Mouse (Mus musculus): ENCODE results near the gene Wrap53.

Gene Wrap53

GRCm38 (mm10) chr11:69601768-69602167, 21.7 kb upstream of the Wrap53 start:
- no peak for DNase-seq (ENCODE audit: low spot score in 2 of 2)

GRCm38 (mm10) chr11:69600098-69600497, 20.0 kb upstream of the Wrap53 start:
- peak; percentile 89 to 90 for DNase-seq (ENCODE audit: low spot score in 2 of 2)

- DNase-seq (ENCODE audit: low spot score in 2 of 2) = no peak
These were observed 19.4 kb upstream of the Wrap53 start for GRCm38 (mm10) chr11:69599436-69599835.

- DNase-seq (ENCODE audit: low spot score in 2 of 2) = no peak
These were observed 14.8 kb upstream of the Wrap53 start for GRCm38 (mm10) chr11:69594853-69595252.

- no peak for DNase-seq (ENCODE audit: low spot score in 2 of 2)
These were observed 12.7 kb upstream of the Wrap53 start for GRCm38 (mm10) chr11:69592799-69593198.

GRCm38 (mm10) chr11:69591899-69592637, 12.0 kb upstream of the Wrap53 start:
- DNase-seq (ENCODE audit: low spot score in 2 of 2) = peak; percentile 91 to 92

- DNase-seq (ENCODE audit: low spot score in 2 of 2) = no peak
These were observed 11.4 kb upstream of the Wrap53 start for GRCm38 (mm10) chr11:69591424-69591823.

GRCm38 (mm10) chr11:69590622-69591021, 10.6 kb upstream of the Wrap53 start:
- no peak for DNase-seq (ENCODE audit: low spot score in 2 of 2)

- DNase-seq (ENCODE audit: low spot score in 2 of 2) = no peak
These were observed 9.3 kb upstream of the Wrap53 start for GRCm38 (mm10) chr11:69589207-69589834.

- DNase-seq (ENCODE audit: low spot score in 2 of 2) = no peak
These were observed 5.8 kb upstream of the Wrap53 start for GRCm38 (mm10) chr11:69585718-69586325.

GRCm38 (mm10) chr11:69584937-69585336, 4.9 kb upstream of the Wrap53 start:
- DNase-seq (ENCODE audit: low spot score in 2 of 2) = no peak

GRCm38 (mm10) chr11:69584008-69584407, 4.0 kb upstream of the Wrap53 start:
- no peak for DNase-seq (ENCODE audit: low spot score in 2 of 2)

GRCm38 (mm10) chr11:69582230-69582805, 2.3 kb upstream of the Wrap53 start:
- no peak for DNase-seq (ENCODE audit: low spot score in 2 of 2)

GRCm38 (mm10) chr11:69581814-69582213, 1.8 kb upstream of the Wrap53 start:
- no peak for DNase-seq (ENCODE audit: low spot score in 2 of 2)

GRCm38 (mm10) chr11:69581147-69581688, 1.2 kb upstream of the Wrap53 start:
- peak; percentile 94 for DNase-seq (ENCODE audit: low spot score in 2 of 2)

- DNase-seq (ENCODE audit: low spot score in 2 of 2) = no peak
These were observed 604 bp upstream of the Wrap53 start for GRCm38 (mm10) chr11:69580572-69581146.

- peak; percentile 98 for DNase-seq (ENCODE audit: low spot score in 2 of 2)
These were observed 682 bp downstream of the Wrap53 start for GRCm38 (mm10) chr11:69579128-69580017.

- DNase-seq (ENCODE audit: low spot score in 2 of 2) = no peak
These were observed 1.8 kb downstream of the Wrap53 start for GRCm38 (mm10) chr11:69578301-69578700.

- no peak for DNase-seq (ENCODE audit: low spot score in 2 of 2)
These were observed 3.7 kb downstream of the Wrap53 start for GRCm38 (mm10) chr11:69576307-69576706.

- no peak for DNase-seq (ENCODE audit: low spot score in 2 of 2)
These were observed 4.8 kb downstream of the Wrap53 start for GRCm38 (mm10) chr11:69575220-69575619.

GRCm38 (mm10) chr11:69565131-69565530, 14.9 kb downstream of the Wrap53 start:
- DNase-seq (ENCODE audit: low spot score in 2 of 2) = no peak
